Mouse (Mus musculus): ENCODE measurements around the gene 4930467E23Rik. TPM values are rescaled to one million over a fixed set of nuclear protein-coding genes. Genes with fewer than 3 reads are reported as not detected.
"Not testable (repeated sequence)": the region's sequence is repeated elsewhere in the genome, so short reads cannot be mapped to it uniquely, and the experiment has no call there.

The 4930467E23Rik gene
- total RNA-seq, 1 experiment: not detected

GRCm38 (mm10) chr8:19778891-19779290, 49.5 kb downstream of the 4930467E23Rik start:
- H3K9me3 ChIP-seq (ENCODE audit: control insufficient read depth, insufficient read depth, low read depth, low read length); H3K4me1 ChIP-seq (ENCODE audit: control insufficient read depth in 2 of 2, insufficient read depth in 2 of 2, low read length in 2 of 2, poor library complexity in 1 of 2); H3K36me3 ChIP-seq (ENCODE audit: control insufficient read depth, insufficient read depth, low read length, poor library complexity, severe bottlenecking); H3K27ac ChIP-seq (ENCODE audit: insufficient read depth, low read depth, low read length, poor library complexity, severe bottlenecking); DNase-seq (ENCODE audit: low read depth, low spot score); H3K9ac ChIP-seq (ENCODE audit: insufficient read depth, low read depth, low read length, poor library complexity, severe bottlenecking); in situ Hi-C loops (cut with MboI; ENCODE audit: low sequenced_read_pairs in 2 of 2, unreplicated experiment in 2 of 2); H3K4me3 ChIP-seq (ENCODE audit: insufficient read depth in 1 of 2, low read depth in 1 of 2, low read length in 2 of 2, poor library complexity in 1 of 2, severe bottlenecking in 1 of 2): not testable (repeated sequence)

GRCm38 (mm10) chr8:19780212-19780611, 50.8 kb downstream of the 4930467E23Rik start:
- H3K36me3 ChIP-seq (ENCODE audit: control insufficient read depth, insufficient read depth, low read length, poor library complexity, severe bottlenecking); H3K4me3 ChIP-seq (ENCODE audit: insufficient read depth in 1 of 2, low read depth in 1 of 2, low read length in 2 of 2, poor library complexity in 1 of 2, severe bottlenecking in 1 of 2); H3K27ac ChIP-seq (ENCODE audit: insufficient read depth, low read depth, low read length, poor library complexity, severe bottlenecking); H3K4me1 ChIP-seq (ENCODE audit: control insufficient read depth in 2 of 2, insufficient read depth in 2 of 2, low read length in 2 of 2, poor library complexity in 1 of 2); DNase-seq (ENCODE audit: low read depth, low spot score); H3K9me3 ChIP-seq (ENCODE audit: control insufficient read depth, insufficient read depth, low read depth, low read length); in situ Hi-C loops (cut with MboI; ENCODE audit: low sequenced_read_pairs in 2 of 2, unreplicated experiment in 2 of 2); H3K9ac ChIP-seq (ENCODE audit: insufficient read depth, low read depth, low read length, poor library complexity, severe bottlenecking): not testable (repeated sequence)

- DNase-seq (ENCODE audit: low read depth, low spot score); H3K4me1 ChIP-seq (ENCODE audit: control insufficient read depth in 2 of 2, insufficient read depth in 2 of 2, low read length in 2 of 2, poor library complexity in 1 of 2); in situ Hi-C loops (cut with MboI; ENCODE audit: low sequenced_read_pairs in 2 of 2, unreplicated experiment in 2 of 2); H3K9me3 ChIP-seq (ENCODE audit: control insufficient read depth, insufficient read depth, low read depth, low read length); H3K4me3 ChIP-seq (ENCODE audit: insufficient read depth in 1 of 2, low read depth in 1 of 2, low read length in 2 of 2, poor library complexity in 1 of 2, severe bottlenecking in 1 of 2); H3K9ac ChIP-seq (ENCODE audit: insufficient read depth, low read depth, low read length, poor library complexity, severe bottlenecking); H3K27ac ChIP-seq (ENCODE audit: insufficient read depth, low read depth, low read length, poor library complexity, severe bottlenecking); H3K36me3 ChIP-seq (ENCODE audit: control insufficient read depth, insufficient read depth, low read length, poor library complexity, severe bottlenecking): not testable (repeated sequence)
Measured at GRCm38 (mm10) chr8:19780658-19781057, 51.3 kb downstream of the 4930467E23Rik start.

GRCm38 (mm10) chr8:19781328-19782114, 52.1 kb downstream of the 4930467E23Rik start:
- H3K9ac ChIP-seq (ENCODE audit: insufficient read depth, low read depth, low read length, poor library complexity, severe bottlenecking); in situ Hi-C loops (cut with MboI; ENCODE audit: low sequenced_read_pairs in 2 of 2, unreplicated experiment in 2 of 2); H3K36me3 ChIP-seq (ENCODE audit: control insufficient read depth, insufficient read depth, low read length, poor library complexity, severe bottlenecking); H3K4me1 ChIP-seq (ENCODE audit: control insufficient read depth in 2 of 2, insufficient read depth in 2 of 2, low read length in 2 of 2, poor library complexity in 1 of 2); H3K27ac ChIP-seq (ENCODE audit: insufficient read depth, low read depth, low read length, poor library complexity, severe bottlenecking); DNase-seq (ENCODE audit: low read depth, low spot score); H3K4me3 ChIP-seq (ENCODE audit: insufficient read depth in 1 of 2, low read depth in 1 of 2, low read length in 2 of 2, poor library complexity in 1 of 2, severe bottlenecking in 1 of 2); H3K9me3 ChIP-seq (ENCODE audit: control insufficient read depth, insufficient read depth, low read depth, low read length): not testable (repeated sequence)

GRCm38 (mm10) chr8:19782736-19783135, 53.4 kb downstream of the 4930467E23Rik start:
- H3K27ac ChIP-seq (ENCODE audit: insufficient read depth, low read depth, low read length, poor library complexity, severe bottlenecking); H3K9me3 ChIP-seq (ENCODE audit: control insufficient read depth, insufficient read depth, low read depth, low read length); H3K4me3 ChIP-seq (ENCODE audit: insufficient read depth in 1 of 2, low read depth in 1 of 2, low read length in 2 of 2, poor library complexity in 1 of 2, severe bottlenecking in 1 of 2); H3K4me1 ChIP-seq (ENCODE audit: control insufficient read depth in 2 of 2, insufficient read depth in 2 of 2, low read length in 2 of 2, poor library complexity in 1 of 2); in situ Hi-C loops (cut with MboI; ENCODE audit: low sequenced_read_pairs in 2 of 2, unreplicated experiment in 2 of 2); H3K9ac ChIP-seq (ENCODE audit: insufficient read depth, low read depth, low read length, poor library complexity, severe bottlenecking); H3K36me3 ChIP-seq (ENCODE audit: control insufficient read depth, insufficient read depth, low read length, poor library complexity, severe bottlenecking); DNase-seq (ENCODE audit: low read depth, low spot score): not testable (repeated sequence)

- H3K27ac ChIP-seq (ENCODE audit: insufficient read depth, low read depth, low read length, poor library complexity, severe bottlenecking); H3K9me3 ChIP-seq (ENCODE audit: control insufficient read depth, insufficient read depth, low read depth, low read length); in situ Hi-C loops (cut with MboI; ENCODE audit: low sequenced_read_pairs in 2 of 2, unreplicated experiment in 2 of 2); H3K36me3 ChIP-seq (ENCODE audit: control insufficient read depth, insufficient read depth, low read length, poor library complexity, severe bottlenecking); DNase-seq (ENCODE audit: low read depth, low spot score); H3K4me3 ChIP-seq (ENCODE audit: insufficient read depth in 1 of 2, low read depth in 1 of 2, low read length in 2 of 2, poor library complexity in 1 of 2, severe bottlenecking in 1 of 2); H3K4me1 ChIP-seq (ENCODE audit: control insufficient read depth in 2 of 2, insufficient read depth in 2 of 2, low read length in 2 of 2, poor library complexity in 1 of 2); H3K9ac ChIP-seq (ENCODE audit: insufficient read depth, low read depth, low read length, poor library complexity, severe bottlenecking): not testable (repeated sequence)
Measured at GRCm38 (mm10) chr8:19783860-19784259, 54.5 kb downstream of the 4930467E23Rik start.
